Comparison of ENCODE assay signal across 23 mouse cellular contexts in the genomic region with DNA sequence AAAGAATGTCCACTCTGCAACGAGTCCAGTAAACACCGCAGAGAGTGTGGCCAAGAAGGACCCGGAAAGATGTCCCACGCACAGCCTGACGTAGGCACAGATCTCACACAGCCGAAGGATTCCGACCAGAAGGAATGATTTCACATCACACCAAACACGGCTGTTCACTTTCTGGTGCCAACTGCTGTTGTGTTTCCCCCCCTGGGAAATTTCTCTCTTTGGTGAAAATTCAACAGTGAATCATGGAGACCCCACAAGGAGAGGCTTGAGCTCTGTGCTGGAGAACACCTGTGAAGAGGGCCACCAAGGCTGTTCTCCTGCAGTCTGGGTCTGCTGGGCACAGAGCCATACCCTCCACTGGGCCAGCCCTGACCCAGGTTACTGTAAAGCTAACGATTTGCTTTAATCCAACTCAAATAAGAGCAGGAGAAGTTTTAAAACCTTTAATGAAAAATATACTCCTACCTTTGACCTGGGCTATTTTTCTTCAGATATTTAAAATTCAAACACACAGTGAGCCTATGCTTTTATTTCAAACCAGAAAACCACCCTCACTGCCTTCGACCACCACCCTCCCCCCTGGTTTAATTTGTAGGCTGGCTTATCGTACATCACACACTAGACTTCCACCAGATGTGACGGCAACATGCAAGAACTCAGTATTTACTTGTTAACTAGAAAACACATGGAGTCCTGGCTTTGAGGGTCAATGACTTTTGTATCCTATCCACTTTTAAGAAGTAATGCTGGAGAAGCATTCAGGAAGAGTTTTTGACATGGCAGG. TPM values are rescaled to one million over a fixed set of nuclear protein-coding genes. Genes with fewer than 3 reads are reported as not detected.
DNase-seq lines count a peak whose midpoint lies in the region; ATAC-seq and TF ChIP-seq lines count a peak whose summit lies in the region.
"Had no signal": no experiment of that assay in that cellular context is flagged by ENCODE, and none has a peak within 500 bp of the region (broad histone marks: within the 10 kb centered on the region; RNA-seq: fewer than 3 reads in every experiment).

No protein-coding gene starts in this region.

- no peak for TF ChIP-seq CTCF in forebrain, postnatal 0 days (IDR thresholded peaks at IDR 0.05; ENCODE audit: low read depth)
- TF ChIP-seq CTCF in lung, adult 2 months (IDR thresholded peaks at IDR 0.05; ENCODE audit: insufficient read depth, low read length): no peak
- no peak for TF ChIP-seq CTCF in layer of hippocampus, adult 2 months (conservative IDR thresholded peaks at IDR 0.05)

- TF ChIP-seq POLR2A in lung, adult 2 months (IDR thresholded peaks at IDR 0.05; ENCODE audit: borderline replicate concordance, extremely low read depth, low read depth, low read length): no peak

- H3K9ac ChIP-seq in forebrain, postnatal 0 days: no peak overlapping the region
- no peak overlapping the region for H3K9ac ChIP-seq in forebrain, embryonic 13.5 days
- H3K9ac ChIP-seq in lung, embryonic 16.5 days (ENCODE audit: low read length): no peak overlapping the region
- H3K9ac ChIP-seq in limb, embryonic 13.5 days: no peak overlapping the region
- H3K9ac ChIP-seq: liver, embryonic 15.5 days had no signal

- no peaks in the 10 kb centered on the region for H3K27me3 ChIP-seq in forebrain, postnatal 0 days (ENCODE audit: insufficient read depth, low read length)
- H3K27me3 ChIP-seq in forebrain, embryonic 13.5 days: peaks cover 3% of the 10 kb centered on the region; the same call in 1 of the 2 replicates
- no peaks in the 10 kb centered on the region for H3K27me3 ChIP-seq in lung, embryonic 16.5 days (ENCODE audit: control insufficient read depth, insufficient read depth, low read depth, low read length)
- no peaks in the 10 kb centered on the region for H3K27me3 ChIP-seq in limb, embryonic 13.5 days
- H3K27me3 ChIP-seq: liver, embryonic 15.5 days; Patski had no signal

- no peak overlapping the region for H3K27ac ChIP-seq in forebrain, postnatal 0 days (ENCODE audit: low read depth, low read length)
- H3K27ac ChIP-seq in forebrain, embryonic 13.5 days: no peak overlapping the region
- H3K27ac ChIP-seq in lung, embryonic 16.5 days (ENCODE audit: low read length): no peak overlapping the region
- H3K27ac ChIP-seq in layer of hippocampus, adult 2 months: no peak overlapping the region
- peak overlapping the region; percentile 70 for H3K27ac ChIP-seq in limb, embryonic 13.5 days
- H3K27ac ChIP-seq: kidney, postnatal 0 days; left cerebral cortex, adult 2 months; liver, embryonic 15.5 days had no signal

- peak; percentile 55 for DNase-seq in forebrain, postnatal 0 days
- no peak for DNase-seq in lung, adult 2 months
- peak; percentile 24 to 26 for DNase-seq in layer of hippocampus, adult 2 months (ENCODE audit: low spot score in 2 of 2)
- DNase-seq in gastrocnemius, postnatal 10 days: no peak
- no peak for DNase-seq in adrenal gland, adult 2 months
- DNase-seq: B cell, adult 2 months; cerebellum, adult 11 months; gastrocnemius, postnatal 14 days; lung, postnatal 4 days; retina, postnatal 1 day had no signal

- H3K9me3 ChIP-seq in forebrain, postnatal 0 days (ENCODE audit: low read length): no peaks in the 10 kb centered on the region
- H3K9me3 ChIP-seq in forebrain, embryonic 13.5 days (replicated peaks): no peaks in the 10 kb centered on the region
- H3K9me3 ChIP-seq in lung, embryonic 16.5 days (ENCODE audit: control insufficient read depth, low read length): no peaks in the 10 kb centered on the region
- H3K9me3 ChIP-seq in limb, embryonic 13.5 days: no peaks in the 10 kb centered on the region
- H3K9me3 ChIP-seq: liver, embryonic 15.5 days had no signal

- peaks cover 3% of the 10 kb centered on the region; the same call in 1 of the 2 replicates for H3K4me1 ChIP-seq in forebrain, postnatal 0 days (ENCODE audit: insufficient read depth)
- no peaks in the 10 kb centered on the region for H3K4me1 ChIP-seq in forebrain, embryonic 13.5 days
- H3K4me1 ChIP-seq in lung, embryonic 16.5 days (replicated peaks; ENCODE audit: control insufficient read depth, insufficient read depth, low read length): peaks cover 9% of the 10 kb centered on the region; the same call in 1 of the 2 replicates
- no peaks in the 10 kb centered on the region for H3K4me1 ChIP-seq in lung, adult 2 months (ENCODE audit: control insufficient read depth, insufficient read depth, low read length)
- peaks cover 50% of the 10 kb centered on the region for H3K4me1 ChIP-seq in limb, embryonic 13.5 days
- H3K4me1 ChIP-seq: liver, embryonic 15.5 days had no signal

- H3K4me3 ChIP-seq in forebrain, postnatal 0 days (ENCODE audit: low read depth, low read length): no peak overlapping the region
- no peak overlapping the region for H3K4me3 ChIP-seq in forebrain, embryonic 13.5 days
- no peak overlapping the region for H3K4me3 ChIP-seq in lung, embryonic 16.5 days (ENCODE audit: low read length)
- H3K4me3 ChIP-seq in lung, adult 2 months (replicated peaks; ENCODE audit: extremely low read depth, low read depth, low read length): no peak overlapping the region
- no peak overlapping the region for H3K4me3 ChIP-seq in layer of hippocampus, adult 2 months
- H3K4me3 ChIP-seq in limb, embryonic 13.5 days: no peak overlapping the region
- H3K4me3 ChIP-seq: left cerebral cortex, adult 2 months; liver, embryonic 15.5 days; myocyte had no signal

- H3K4me2 ChIP-seq in forebrain, postnatal 0 days (ENCODE audit: low read depth): no peak overlapping the region
- no peak overlapping the region for H3K4me2 ChIP-seq in forebrain, embryonic 13.5 days
- no peak overlapping the region for H3K4me2 ChIP-seq in lung, embryonic 16.5 days (ENCODE audit: low read depth, low read length)
- peak overlapping the region; percentile 32 for H3K4me2 ChIP-seq in limb, embryonic 13.5 days (replicated peaks)
- H3K4me2 ChIP-seq: heart, embryonic 11.5 days; liver, embryonic 15.5 days; midbrain, embryonic 11.5 days had no signal

- WGBS in forebrain, postnatal 0 days: 62% methylated on average over 12 of the region's 12 CpGs
- WGBS in forebrain, embryonic 13.5 days: 77% methylated on average over 12 of the region's 12 CpGs
- 57% methylated on average over 12 of the region's 12 CpGs for WGBS in lung, embryonic 16.5 days
- 68% methylated on average over 12 of the region's 12 CpGs for WGBS in lung, adult 2 months
- WGBS in limb, embryonic 13.5 days: 42% methylated on average over 12 of the region's 12 CpGs

- H3K36me3 ChIP-seq in forebrain, postnatal 0 days (ENCODE audit: insufficient read depth): no peaks in the 10 kb centered on the region
- no peaks in the 10 kb centered on the region for H3K36me3 ChIP-seq in forebrain, embryonic 13.5 days (ENCODE audit: poor library complexity, severe bottlenecking)
- H3K36me3 ChIP-seq in lung, embryonic 16.5 days (ENCODE audit: control insufficient read depth, insufficient read depth, low read length): no peaks in the 10 kb centered on the region
- no peaks in the 10 kb centered on the region for H3K36me3 ChIP-seq in limb, embryonic 13.5 days
- H3K36me3 ChIP-seq: liver, embryonic 15.5 days had no signal

- no peak for ATAC-seq in forebrain, postnatal 0 days
- no peak for ATAC-seq in forebrain, embryonic 13.5 days
- peak; percentile 64; the same call in 1 of the 2 replicates for ATAC-seq in lung, embryonic 16.5 days (ENCODE audit: low read depth)
- peak; percentile 92 for ATAC-seq in limb, embryonic 13.5 days (ENCODE audit: low FRiP score, low read depth)
- ATAC-seq: forebrain, embryonic 16.5 days; hindbrain, embryonic 16.5 days; Patski had no signal

RNA-seq across cellular contexts. Expression of gene Lrig3, which starts 11.0 kb away (rescaled TPM):
- total RNA-seq in forebrain, postnatal 0 days (2014; rRNA removed): 2.8 and 5.2 TPM in 2 replicates
- 1.6 and 1.7 TPM in 2 replicates for polyA plus RNA-seq in forebrain, postnatal 0 days (2015; fragmentation: Nextera tagmentation; extraction: Ambion mirVana)
- polyA plus RNA-seq in forebrain, embryonic 13.5 days (2015; fragmentation: Nextera tagmentation; extraction: Ambion mirVana): 2.4 and 3.0 TPM in 2 replicates
- 8.3 and 9.4 TPM in 2 replicates for polyA plus RNA-seq in lung, embryonic 16.5 days (2015; fragmentation: Nextera tagmentation; extraction: Ambion mirVana)
- 10.0 and 12.0 TPM in 2 replicates for polyA plus RNA-seq in lung, adult 2 months (2012; rRNA removed)
- total RNA-seq in layer of hippocampus, adult 2 months (2021): 1 to 10 TPM; 3.5 to 3.6 TPM
- polyA plus RNA-seq in limb, embryonic 13.5 days (2015; fragmentation: Nextera tagmentation; extraction: Ambion mirVana): 61.5 and 64.9 TPM in 2 replicates
- 10 to 100 TPM in 1 of 2 experiments, 1 to 10 TPM in 1; 8.3 to 11.2 TPM for total RNA-seq in gastrocnemius, postnatal 10 days (2021)
- total RNA-seq in adrenal gland, adult 2 months (2021): 1 to 10 TPM; 4.2 to 5.8 TPM
- 3.6 and 4.2 TPM in 2 replicates for polyA plus RNA-seq in adrenal gland, adult 2 months (2012; rRNA removed)
- total RNA-seq: neutrophil, adult 5-6 weeks had no signal

Comparison
In these comparisons a context has a peak if more than half of its experiments do, and no peak if none do; other contexts are left out.
1. ATAC-seq: peak in lung, embryonic 16.5 days (single experiment) and limb, embryonic 13.5 days (single experiment); none in forebrain, postnatal 0 days (single experiment) and forebrain, embryonic 13.5 days (single experiment).
2. DNase-seq: peak in forebrain, postnatal 0 days (single experiment) and layer of hippocampus, adult 2 months (2 of 2); none in lung, adult 2 months (single experiment), gastrocnemius, postnatal 10 days (single experiment) and adrenal gland, adult 2 months (single experiment).